Mouse (Mus musculus) G1E (cell line): ENCODE data around the gene Cntn4.

Experiments
- CTCF ChIP-seq: IDR thresholded peaks from 2 replicates; pipeline ENCODE4 v1.5.1; 2012; ENCODE audit warnings: low read depth, low read length, inconsistent platforms, mixed read lengths
- GATA1 ChIP-seq: IDR thresholded peaks from 2 replicates; pipeline ENCODE4 v1.6.1; 2012; ENCODE audit warnings: borderline replicate concordance, low read length, inconsistent platforms, mixed read lengths
- GATA2 ChIP-seq: IDR thresholded peaks from 2 replicates; pipeline ENCODE4 v1.6.1; 2012; ENCODE audit warnings: low read depth, low read length, inconsistent platforms, borderline replicate concordance
- TAL1 ChIP-seq: conservative IDR thresholded peaks from 2 replicates; pipeline ENCODE4 v1.6.1; 2012; ENCODE audit warnings: low read depth, low read length, inconsistent platforms, mixed read lengths

DNA sequence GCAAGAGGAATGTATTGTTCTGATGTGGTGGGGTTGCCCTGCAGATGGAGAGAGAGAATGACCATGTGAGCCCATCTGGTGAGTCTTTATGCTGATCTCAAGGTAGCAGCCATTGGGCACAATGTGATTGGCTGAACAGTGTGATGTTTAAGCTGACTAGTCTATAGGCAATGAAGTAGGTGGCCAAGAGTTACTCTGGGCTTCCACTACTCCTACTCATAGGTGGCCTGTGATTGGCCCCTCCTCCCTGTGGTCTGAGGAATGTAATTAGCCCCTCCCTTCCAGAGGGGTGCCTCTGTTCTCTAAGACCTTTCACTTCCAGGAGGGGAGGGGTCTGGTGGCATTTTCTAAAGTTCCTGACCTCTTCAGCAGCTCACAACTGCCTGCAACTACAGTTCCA is 663.7 kb downstream of the Cntn4 start:
- TF ChIP-seq CTCF (no peak), GATA1 (no peak), TAL1 (no peak), GATA2 (no peak)
